In the genomic region with DNA sequence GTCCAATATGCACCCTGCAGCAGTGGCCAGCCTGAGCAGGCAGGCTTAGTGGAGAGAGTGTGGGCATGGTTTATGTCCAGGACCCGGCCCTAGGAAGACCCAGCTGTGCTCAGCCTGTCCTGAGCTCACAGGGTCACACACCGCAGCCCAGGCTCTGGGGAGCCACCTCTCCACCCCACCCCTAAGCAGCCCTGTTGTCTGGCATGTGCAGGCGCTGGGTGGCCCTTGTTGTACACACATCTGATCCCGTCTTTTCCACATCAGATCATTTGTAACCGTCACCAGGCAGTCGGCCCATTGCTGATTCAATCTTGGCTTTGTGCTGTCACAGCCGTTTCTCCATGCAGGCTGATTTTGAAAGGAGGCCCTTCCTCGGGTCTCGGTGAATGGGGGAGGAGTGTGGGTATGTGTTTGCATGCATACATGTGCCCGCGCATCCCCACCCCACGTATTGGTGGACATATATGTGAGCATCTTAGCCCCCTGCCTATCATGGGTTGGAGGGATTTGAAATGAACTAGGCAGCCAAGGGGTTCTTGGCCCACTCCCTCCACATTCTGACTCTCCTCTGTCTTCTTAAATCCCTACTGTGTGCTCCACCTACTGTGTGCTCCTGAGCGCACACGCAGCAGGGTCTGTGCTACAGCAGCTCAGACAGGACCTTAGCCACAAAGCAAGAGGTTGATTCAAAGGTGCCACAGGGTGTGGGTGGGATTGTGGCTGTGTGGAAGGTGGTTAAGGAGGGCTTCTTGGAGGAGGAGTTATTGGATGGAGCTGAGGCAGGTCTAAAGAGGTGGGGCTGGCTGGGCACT, we compare ENCODE assay signal across 10 mouse cellular contexts. TPM values are rescaled to one million over a fixed set of nuclear protein-coding genes. Genes with fewer than 3 reads are reported as not detected.
DNase-seq lines count a peak whose midpoint lies in the region; ATAC-seq and TF ChIP-seq lines count a peak whose summit lies in the region.
"Had no signal": no experiment of that assay in that cellular context is flagged by ENCODE, and none has a peak within 500 bp of the region (broad histone marks: within the 10 kb centered on the region; RNA-seq: fewer than 3 reads in every experiment).

No protein-coding gene starts in this region.

- H3K27ac ChIP-seq in forebrain, embryonic 10.5 days, result peak overlapping the region; percentile 76
- H3K27ac ChIP-seq in forebrain, embryonic 16.5 days (ENCODE audit: low read length), result no peak overlapping the region
- no peak overlapping the region for H3K27ac ChIP-seq in MEL (ENCODE audit: control insufficient read depth, low read depth, low read length)
- H3K27ac ChIP-seq in heart, embryonic 10.5 days, result no peak overlapping the region
- H3K27ac ChIP-seq: embryonic facial prominence, embryonic 13.5 days had no signal

- H3K4me2 ChIP-seq in forebrain, embryonic 16.5 days (ENCODE audit: low read length), result no peak overlapping the region
- H3K4me2 ChIP-seq: embryonic facial prominence, embryonic 13.5 days; heart, embryonic 11.5 days had no signal

- 47% methylated on average over 14 of the region's 14 CpGs for WGBS in forebrain, embryonic 10.5 days
- 29% methylated on average over 14 of the region's 14 CpGs for WGBS in forebrain, embryonic 16.5 days
- WGBS in heart, embryonic 10.5 days, result 70% methylated on average over 14 of the region's 14 CpGs

- H3K9ac ChIP-seq in forebrain, embryonic 16.5 days (replicated peaks; ENCODE audit: low read depth, low read length), result no peak overlapping the region
- no peak overlapping the region for H3K9ac ChIP-seq in MEL (ENCODE audit: control insufficient read depth, low read depth, low read length, poor library complexity, severe bottlenecking)
- H3K9ac ChIP-seq: embryonic facial prominence, embryonic 13.5 days had no signal

- H3K79me2 ChIP-seq in MEL (ENCODE audit: control insufficient read depth, insufficient read depth, low read length, poor library complexity), result no peaks in the 10 kb centered on the region

- TF ChIP-seq CTCF in MEL (IDR thresholded peaks at IDR 0.05 in 2 of 3, conservative IDR thresholded peaks at IDR 0.05 in 1 of 3; ENCODE audit: control insufficient read depth in 1 of 3, insufficient read depth in 1 of 3, low read depth in 2 of 3, low read length in 3 of 3, poor library complexity in 1 of 3, severe bottlenecking in 1 of 3), result no peak

- no peaks in the 10 kb centered on the region for H3K9me3 ChIP-seq in forebrain, embryonic 10.5 days
- no peaks in the 10 kb centered on the region for H3K9me3 ChIP-seq in forebrain, embryonic 16.5 days (ENCODE audit: control insufficient read depth, low read length)
- no peaks in the 10 kb centered on the region for H3K9me3 ChIP-seq in MEL (replicated peaks; ENCODE audit: insufficient read depth, low read length)
- H3K9me3 ChIP-seq in heart, embryonic 10.5 days, result no peaks in the 10 kb centered on the region
- H3K9me3 ChIP-seq: embryonic facial prominence, embryonic 13.5 days had no signal

- TF ChIP-seq POLR2A in MEL (IDR thresholded peaks at IDR 0.05; ENCODE audit: control insufficient read depth in 1 of 2, insufficient read depth in 1 of 2, low read depth in 1 of 2, low read length in 2 of 2, poor library complexity in 1 of 2), result no peak

- no peak for ATAC-seq in forebrain, embryonic 16.5 days
- no peak for ATAC-seq in erythroblast, adult 5-6 weeks (replicated peaks; ENCODE audit: low FRiP score, poor library complexity, severe bottlenecking)

- DNase-seq in forebrain, embryonic 10.5 days (ENCODE audit: extremely low spot score, low spot score), result no peak
- no peak for DNase-seq in MEL (ENCODE audit: low read depth, low spot score)
- DNase-seq in gastrocnemius, postnatal 25 days, result peak; percentile 25
- peak; percentile 39 for DNase-seq in lung, postnatal 25 days (ENCODE audit: low spot score)
- DNase-seq in heart, embryonic 10.5 days (ENCODE audit: low spot score), result no peak
- DNase-seq in right cerebral cortex, adult 18-20 months, result no peak

- TF ChIP-seq RAD21 in MEL (IDR thresholded peaks at IDR 0.05; ENCODE audit: low read depth, low read length), result no peak

- no peak overlapping the region for H3K4me3 ChIP-seq in forebrain, embryonic 10.5 days
- H3K4me3 ChIP-seq in forebrain, embryonic 16.5 days (replicated peaks; ENCODE audit: low read length), result no peak overlapping the region
- H3K4me3 ChIP-seq in MEL (ENCODE audit: control insufficient read depth in 1 of 2, insufficient read depth in 1 of 2, low read depth in 2 of 2, low read length in 2 of 2), result no peak overlapping the region
- H3K4me3 ChIP-seq in heart, embryonic 10.5 days, result no peak overlapping the region
- H3K4me3 ChIP-seq: embryonic facial prominence, embryonic 13.5 days had no signal

- no peak for TF ChIP-seq EP300 in MEL (IDR thresholded peaks at IDR 0.05; ENCODE audit: low read depth in 1 of 2, low read length in 2 of 2)

- peaks cover 15% of the 10 kb centered on the region for H3K36me3 ChIP-seq in forebrain, embryonic 10.5 days (replicated peaks)
- no peaks in the 10 kb centered on the region for H3K36me3 ChIP-seq in forebrain, embryonic 16.5 days (ENCODE audit: control insufficient read depth, insufficient read depth)
- peaks cover 0 to 2% of the 10 kb centered on the region in 2 experiments; a peak in 2 of 4 replicates for H3K36me3 ChIP-seq in MEL (ENCODE audit: control insufficient read depth in 1 of 2, insufficient read depth in 2 of 2, low read length in 2 of 2)
- H3K36me3 ChIP-seq in heart, embryonic 10.5 days, result no peaks in the 10 kb centered on the region
- H3K36me3 ChIP-seq: embryonic facial prominence, embryonic 13.5 days had no signal

- H3K27me3 ChIP-seq in forebrain, embryonic 10.5 days (ENCODE audit: poor library complexity, severe bottlenecking), result peaks cover 23% of the 10 kb centered on the region
- H3K27me3 ChIP-seq in forebrain, embryonic 16.5 days (replicated peaks; ENCODE audit: control insufficient read depth, insufficient read depth, low read length), result peaks cover 47% of the 10 kb centered on the region
- no peaks in the 10 kb centered on the region for H3K27me3 ChIP-seq in MEL (ENCODE audit: control insufficient read depth in 1 of 2, insufficient read depth in 2 of 2, low read length in 2 of 2)
- H3K27me3 ChIP-seq in heart, embryonic 10.5 days (ENCODE audit: insufficient read depth, poor library complexity, severe bottlenecking), result peaks cover 40% of the 10 kb centered on the region
- H3K27me3 ChIP-seq: embryonic facial prominence, embryonic 13.5 days had no signal

- H3K4me1 ChIP-seq in forebrain, embryonic 10.5 days, result peaks cover 87% of the 10 kb centered on the region
- peaks cover 56% of the 10 kb centered on the region for H3K4me1 ChIP-seq in forebrain, embryonic 16.5 days (replicated peaks; ENCODE audit: control insufficient read depth, insufficient read depth, low read length)
- peaks cover 0 to 10% of the 10 kb centered on the region in 2 experiments; a peak in 2 of 4 replicates for H3K4me1 ChIP-seq in MEL (ENCODE audit: control insufficient read depth in 1 of 2, insufficient read depth in 2 of 2, low read length in 2 of 2)
- H3K4me1 ChIP-seq in heart, embryonic 10.5 days, result peaks cover 54% of the 10 kb centered on the region

TF ChIP-seq in MEL, 35 proteins besides CTCF, POLR2A, EP300 and RAD21:
- no peak for TF ChIP-seq POLR2AphosphoS2 (IDR thresholded peaks at IDR 0.05; ENCODE audit: low read length)
- peak; percentile 89 for TF ChIP-seq ZKSCAN1 (IDR thresholded peaks at IDR 0.05; ENCODE audit: low read depth, low read length)
- TF ChIP-seq ZNF384 (IDR thresholded peaks at IDR 0.05; ENCODE audit: low read depth, low read length), result no peak

RNA-seq across cellular contexts. Expression of a gene that starts 16.7 kb away (rescaled TPM):
- polyA plus RNA-seq in forebrain, embryonic 10.5 days (2016; fragmentation: Nextera tagmentation; extraction: Ambion mirVana), result 3.9 and 4.1 TPM in 2 replicates
- 4.3 and 4.4 TPM in 2 replicates for polyA plus RNA-seq in forebrain, embryonic 16.5 days (2015; fragmentation: Nextera tagmentation; extraction: Ambion mirVana)
- total RNA-seq in MEL (2012; rRNA removed), result 0.23 and 0.27 TPM in 2 replicates
- under 1 TPM in 1 of 2 experiments, not detected in 1; 0.70 TPM for polyA plus RNA-seq in MEL (2012; ENCODE audit: insufficient read depth in 1 of 2, insufficient read length in 2 of 2, low read depth in 1 of 2, low replicate concordance in 2 of 2, missing spikeins in 1 of 2)
- total RNA-seq in gastrocnemius, postnatal 25 days (2021), result under 1 TPM; 0.29 to 0.54 TPM
- 0.60 and 1.5 TPM in 2 replicates for polyA plus RNA-seq in heart, embryonic 10.5 days (2016; fragmentation: Nextera tagmentation; extraction: Ambion mirVana)
- 1.2 TPM in 1 of 2 replicates, not detected in the other for total RNA-seq in erythroblast, adult 5-6 weeks (2015; ENCODE audit: low replicate concordance)
- not detected in 2 replicates for total RNA-seq in erythroblast, adult 5-6 weeks (2017; ENCODE audit: low replicate concordance)

Comparison
In these comparisons a context has a peak if more than half of its experiments do, and no peak if none do; other contexts are left out.
1. DNase-seq: peak in gastrocnemius, postnatal 25 days (single experiment) and lung, postnatal 25 days (single experiment); none in forebrain, embryonic 10.5 days (single experiment), MEL (single experiment), heart, embryonic 10.5 days (single experiment) and right cerebral cortex, adult 18-20 months (single experiment).